Mouse (Mus musculus) hindbrain, embryonic 10.5 days (tissue): ENCODE results near the gene Erich3. TPM values are rescaled to one million over a fixed set of nuclear protein-coding genes. Genes with fewer than 3 reads are reported as not detected.

Experiments used
- DNase-seq: peaks from one replicate; pipeline ENCODE4 v3.0.0-alpha.2; 2017; ENCODE audit warnings: low spot score
- H3K27ac ChIP-seq: fragments of 300-500 bp; sonication (generic); 2 replicates; pipeline ENCODE4 v1.5.1; 2016; ENCODE audit warnings: mild to moderate bottlenecking, moderate library complexity
- H3K27me3 ChIP-seq: fragments of 300-500 bp; sonication (generic); 2 replicates; pipeline ENCODE4 v1.6.1; 2016; ENCODE audit warnings: mild to moderate bottlenecking; ENCODE audit not compliant: poor library complexity, insufficient read depth, severe bottlenecking
- H3K36me3 ChIP-seq: fragments of 300-500 bp; sonication (generic); 2 replicates; pipeline ENCODE4 v1.6.1; 2016; ENCODE audit warnings: mild to moderate bottlenecking, moderate library complexity
- H3K4me1 ChIP-seq: fragments of 300-500 bp; sonication (generic); replicated peaks from 2 replicates; pipeline ENCODE4 v1.6.1; 2016; ENCODE audit warnings: mild to moderate bottlenecking
- H3K4me3 ChIP-seq: fragments of 300-500 bp; sonication (generic); 2 replicates; pipeline ENCODE4 v1.5.1; 2016; ENCODE audit warnings: mild to moderate bottlenecking, moderate library complexity
- H3K9me3 ChIP-seq: fragments of 300-500 bp; sonication (generic); 2 replicates; pipeline ENCODE4 v1.6.1; 2016; ENCODE audit warnings: mild to moderate bottlenecking, moderate library complexity
- WGBS: fragments of 180-500 bp; shearing (Covaris S2); methylation state at CpG from one replicate; pipeline ENCODE4 v1.1.7; 2016; 5-methylcytosine and 5-hydroxymethylcytosine counted together
- polyA plus RNA-seq: library from polyadenylated mRNA; unstranded; fragments of >200 nt; fragmentation: Nextera tagmentation; extraction: Ambion mirVana; gene quantifications from 2 replicates; pipeline ENCODE4 v1.2.1, GENCODE M21; 2016

Gene Erich3
- polyA plus RNA-seq, 1 experiment from 2014 or later: 0.69 TPM

GRCm38 (mm10) chr3:154800454-154800853 is 136.8 kb downstream of the Erich3 start:
- no peak for DNase-seq
- H3K36me3 ChIP-seq: no peaks in the 10 kb centered on the region
- H3K9me3 ChIP-seq: no peaks in the 10 kb centered on the region
- no peaks in the 10 kb centered on the region for H3K4me1 ChIP-seq
- no peak overlapping the region for H3K27ac ChIP-seq
- no peaks in the 10 kb centered on the region for H3K27me3 ChIP-seq
- 85% methylated on average over 8 of the region's 8 CpGs for WGBS
- no peak overlapping the region for H3K4me3 ChIP-seq

GRCm38 (mm10) chr3:154800888-154801429 is 137.3 kb downstream of the Erich3 start:
- WGBS: 90% methylated on average over 8 of the region's 8 CpGs
- Histone ChIP-seq H3K27me3 (no peaks in the 10 kb centered on the region), H3K4me1 (no peaks in the 10 kb centered on the region), H3K9me3 (no peaks in the 10 kb centered on the region), H3K36me3 (no peaks in the 10 kb centered on the region), H3K4me3 (no peak overlapping the region), H3K27ac (no peak overlapping the region)
- DNase-seq: no peak

- Histone ChIP-seq H3K9me3 (no peaks in the 10 kb centered on the region), H3K36me3 (no peaks in the 10 kb centered on the region), H3K27ac (peak overlapping the region; percentile 70), H3K4me1 (peaks cover 26% of the 10 kb centered on the region), H3K4me3 (no peak overlapping the region), H3K27me3 (no peaks in the 10 kb centered on the region)
- DNase-seq: peak; percentile 48
- WGBS: 42% methylated on average over 7 of the region's 7 CpGs
These were observed 143.0 kb downstream of the Erich3 start for GRCm38 (mm10) chr3:154806626-154807025.

- H3K27ac ChIP-seq: no peak overlapping the region
- H3K36me3 ChIP-seq: no peaks in the 10 kb centered on the region
- no peaks in the 10 kb centered on the region for H3K27me3 ChIP-seq
- 80% methylated on average over 7 of the region's 7 CpGs for WGBS
- H3K9me3 ChIP-seq: no peaks in the 10 kb centered on the region
- no peak for DNase-seq
- peaks cover 28% of the 10 kb centered on the region for H3K4me1 ChIP-seq
- no peak overlapping the region for H3K4me3 ChIP-seq
These were observed 146.7 kb downstream of the Erich3 start for GRCm38 (mm10) chr3:154810273-154810870.

- H3K36me3 ChIP-seq: no peaks in the 10 kb centered on the region
These were observed 147.6 kb downstream of the Erich3 start for GRCm38 (mm10) chr3:154811281-154811680.

GRCm38 (mm10) chr3:154811833-154812232 is 148.2 kb downstream of the Erich3 start:
- DNase-seq: no peak
- no peaks in the 10 kb centered on the region for H3K9me3 ChIP-seq
- peaks cover 34% of the 10 kb centered on the region for H3K4me1 ChIP-seq
- 74% methylated on average over 9 of the region's 9 CpGs for WGBS
- no peak overlapping the region for H3K27ac ChIP-seq
- no peak overlapping the region for H3K4me3 ChIP-seq
- H3K36me3 ChIP-seq: no peaks in the 10 kb centered on the region
- H3K27me3 ChIP-seq: no peaks in the 10 kb centered on the region

More at GRCm38 (mm10) chr3:154811281-154811680, 147.6 kb downstream of the Erich3 start:
- no peaks in the 10 kb centered on the region for H3K9me3 ChIP-seq
- no peaks in the 10 kb centered on the region for H3K27me3 ChIP-seq
- 30% methylated on average over 9 of the region's 9 CpGs for WGBS
- H3K4me3 ChIP-seq: no peak overlapping the region
- peaks cover 34% of the 10 kb centered on the region for H3K4me1 ChIP-seq
- H3K27ac ChIP-seq: peak overlapping the region; percentile 40; the same call in 1 of the 2 replicates
- DNase-seq: no peak

- 62% methylated on average over 1 of the region's 1 CpGs for WGBS
- Histone ChIP-seq H3K27me3 (no peaks in the 10 kb centered on the region), H3K27ac (no peak overlapping the region), H3K36me3 (no peaks in the 10 kb centered on the region), H3K4me3 (no peak overlapping the region), H3K9me3 (no peaks in the 10 kb centered on the region), H3K4me1 (peaks cover 42% of the 10 kb centered on the region)
- DNase-seq: no peak
These were observed 149.2 kb downstream of the Erich3 start for GRCm38 (mm10) chr3:154812893-154813292.

GRCm38 (mm10) chr3:154815606-154816005 is 151.9 kb downstream of the Erich3 start:
- Histone ChIP-seq H3K4me1 (peaks cover 38% of the 10 kb centered on the region), H3K4me3 (no peak overlapping the region), H3K27ac (no peak overlapping the region), H3K9me3 (no peaks in the 10 kb centered on the region), H3K36me3 (no peaks in the 10 kb centered on the region), H3K27me3 (no peaks in the 10 kb centered on the region)
- WGBS: 63% methylated on average over 2 of the region's 2 CpGs
- DNase-seq: no peak

- Histone ChIP-seq H3K27ac (no peak overlapping the region), H3K4me1 (peaks cover 32% of the 10 kb centered on the region), H3K36me3 (no peaks in the 10 kb centered on the region), H3K4me3 (no peak overlapping the region), H3K27me3 (no peaks in the 10 kb centered on the region), H3K9me3 (no peaks in the 10 kb centered on the region)
- no peak for DNase-seq
- WGBS: 84% methylated on average over 3 of the region's 3 CpGs
These were observed 152.6 kb downstream of the Erich3 start for GRCm38 (mm10) chr3:154816231-154816630.

- peak; percentile 16 for DNase-seq
- Histone ChIP-seq H3K4me3 (peak overlapping the region; percentile 36), H3K27ac (peak overlapping the region; percentile 74)
These were observed 153.4 kb downstream of the Erich3 start for GRCm38 (mm10) chr3:154816801-154817625.

More at GRCm38 (mm10) chr3:154816801-154817625, 153.4 kb downstream of the Erich3 start:
- 37% methylated on average over 19 of the region's 19 CpGs for WGBS
- H3K9me3 ChIP-seq: no peaks in the 10 kb centered on the region
- no peaks in the 10 kb centered on the region for H3K36me3 ChIP-seq
- H3K27me3 ChIP-seq: no peaks in the 10 kb centered on the region
- peaks cover 26% of the 10 kb centered on the region for H3K4me1 ChIP-seq

Other genes starting within 250 kb of the Erich3 start
- 14.9 and 20.9 TPM in 2 replicates for gene Cryz, start 67.1 kb upstream of the Erich3 start, polyA plus RNA-seq
- gene Tyw3, start 66.8 kb upstream of the Erich3 start, polyA plus RNA-seq: 19.2 and 20.2 TPM in 2 replicates